Mouse (Mus musculus) stomach, postnatal 0 days (tissue): ENCODE data around the gene Add2. TPM values are rescaled to one million over a fixed set of nuclear protein-coding genes. Genes with fewer than 3 reads are reported as not detected.

Experiments used
- ATAC-seq: fragments of 200-750 bp; cut with Nextera tagmentation; 2 replicates; pipeline ENCODE4 v1.8.0; 2017; ENCODE audit not compliant: low FRiP score, low TSS enrichment
- DNase-seq: peaks from one replicate; pipeline ENCODE4 v3.0.0-alpha.2; 2016; ENCODE audit warnings: low spot score
- H3K27ac ChIP-seq: fragments of 300-500 bp; sonication (generic); replicated peaks from 2 replicates; pipeline ENCODE4 v1.5.1; 2014; ENCODE audit warnings: mild to moderate bottlenecking, control low read depth
- H3K27me3 ChIP-seq: fragments of 300-500 bp; sonication (generic); 2 replicates; pipeline ENCODE4 v1.6.1; 2014; ENCODE audit warnings: low read length; ENCODE audit not compliant: control insufficient read depth, insufficient read depth
- H3K36me3 ChIP-seq: fragments of 300-500 bp; sonication (generic); 2 replicates; pipeline ENCODE4 v1.6.1; 2014; ENCODE audit warnings: low read length, mixed read lengths; ENCODE audit not compliant: control insufficient read depth, insufficient read depth
- H3K4me1 ChIP-seq: fragments of 300-500 bp; sonication (generic); replicated peaks from 2 replicates; pipeline ENCODE4 v1.6.1; 2014; ENCODE audit warnings: antibody characterized with exemption; ENCODE audit not compliant: control insufficient read depth, insufficient read depth
- H3K4me2 ChIP-seq: fragments of 300-500 bp; sonication (generic); replicated peaks from 2 replicates; pipeline ENCODE4 v1.6.1; 2014; ENCODE audit warnings: low read depth, mild to moderate bottlenecking, control low read depth, moderate library complexity
- H3K4me3 ChIP-seq: fragments of 300-500 bp; sonication (generic); 2 replicates; pipeline ENCODE4 v1.5.1; 2014; ENCODE audit warnings: low read depth, low read length, control low read depth
- H3K9ac ChIP-seq: fragments of 300-500 bp; sonication (generic); 2 replicates; pipeline ENCODE4 v1.6.1; 2014; ENCODE audit warnings: mild to moderate bottlenecking, low read length, control low read depth, mixed read lengths
- H3K9me3 ChIP-seq: fragments of 300-500 bp; sonication (generic); 2 replicates; pipeline ENCODE4 v1.6.1; 2016; ENCODE audit warnings: low read length; ENCODE audit not compliant: control insufficient read depth
- CTCF ChIP-seq: IDR thresholded peaks from 2 replicates; pipeline ENCODE4 v1.5.1; 2016; ENCODE audit warnings: antibody characterized with exemption, low read depth, mild to moderate bottlenecking, moderate library complexity
- EP300 ChIP-seq: optimal IDR thresholded peaks from 2 replicates; pipeline ENCODE3; 2016; ENCODE audit warnings: antibody characterized with exemption
- WGBS: fragments of 180-500 bp; shearing (Covaris S2); extraction: QIAGEN DNeasy Blood & Tissue Kit; methylation state at CpG from one replicate; pipeline ENCODE4 v1.1.7; 2014; 5-methylcytosine and 5-hydroxymethylcytosine counted together
- polyA plus RNA-seq: library from polyadenylated mRNA; unstranded; fragments of >200 nt; fragmentation: Nextera tagmentation; extraction: Ambion mirVana; gene quantifications from 2 replicates; pipeline ENCODE4 v1.2.1, GENCODE M21; 2015

Gene Add2
- polyA plus RNA-seq, 1 experiment from 2014 or later = 2.1 TPM

DNA sequence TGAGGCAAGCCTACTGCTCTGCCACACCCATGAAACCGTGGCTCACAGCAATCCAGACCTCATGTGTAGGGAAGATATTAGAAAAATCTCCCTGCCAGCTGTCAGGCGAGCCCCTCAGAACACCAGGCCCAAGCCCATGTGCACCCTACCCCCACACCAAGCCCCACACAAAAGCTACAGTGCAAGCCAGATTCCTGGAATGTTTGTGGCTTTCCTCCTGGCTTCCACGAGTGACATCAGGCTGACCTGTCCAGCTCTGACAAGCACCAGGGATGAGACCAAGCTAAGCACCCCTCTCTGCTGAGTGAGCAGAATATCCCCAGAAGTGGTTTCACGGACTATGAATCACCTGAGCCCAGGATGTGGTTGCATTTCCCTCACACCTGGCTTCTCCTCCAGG, 120.5 kb downstream of the Add2 start:
- ATAC-seq (no peak), DNase-seq (no peak)
- Histone ChIP-seq H3K9me3 (no peaks in the 10 kb centered on the region), H3K4me1 (no peaks in the 10 kb centered on the region), H3K27me3 (no peaks in the 10 kb centered on the region), H3K27ac (no peak overlapping the region), H3K36me3 (no peaks in the 10 kb centered on the region), H3K4me3 (no peak overlapping the region), H3K9ac (no peak overlapping the region), H3K4me2 (no peak overlapping the region)
- WGBS = 39% methylated on average over 4 of the region's 4 CpGs
- TF ChIP-seq EP300 = no peak
- TF ChIP-seq CTCF = no peak

DNA sequence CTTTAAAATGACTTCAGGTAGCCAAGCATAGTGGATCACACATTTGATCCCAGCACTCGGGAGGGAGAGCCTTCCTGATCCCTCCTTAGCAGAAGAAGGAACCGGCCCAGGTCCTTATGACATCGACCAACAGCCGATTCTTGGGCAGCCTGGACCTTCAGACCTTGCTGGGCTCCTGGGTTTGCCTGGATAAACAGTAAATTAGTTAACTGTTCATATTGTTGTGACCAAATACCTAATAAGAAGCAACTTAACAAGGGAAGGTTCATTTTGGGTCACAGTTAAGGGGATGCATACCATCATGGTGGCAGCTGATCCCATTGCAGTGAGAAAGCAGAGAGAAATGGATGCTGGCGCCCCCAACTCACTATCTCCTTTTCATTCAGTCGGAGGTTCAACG, 124.2 kb downstream of the Add2 start:
- no peaks in the 10 kb centered on the region for H3K27me3 ChIP-seq
- no peak overlapping the region for H3K9ac ChIP-seq
- DNase-seq = no peak
- no peak overlapping the region for H3K4me3 ChIP-seq
- no peaks in the 10 kb centered on the region for H3K36me3 ChIP-seq
- no peak overlapping the region for H3K4me2 ChIP-seq
- ATAC-seq = no peak
- H3K9me3 ChIP-seq = no peaks in the 10 kb centered on the region
- no peak for TF ChIP-seq EP300
- TF ChIP-seq CTCF = no peak
- no peak overlapping the region for H3K27ac ChIP-seq
- H3K4me1 ChIP-seq = 0 out of 2 replicates have a peak, but pooled peaks cover 4% of the 10 kb centered on the region
- WGBS = 89% methylated on average over 7 of the region's 7 CpGs

DNA sequence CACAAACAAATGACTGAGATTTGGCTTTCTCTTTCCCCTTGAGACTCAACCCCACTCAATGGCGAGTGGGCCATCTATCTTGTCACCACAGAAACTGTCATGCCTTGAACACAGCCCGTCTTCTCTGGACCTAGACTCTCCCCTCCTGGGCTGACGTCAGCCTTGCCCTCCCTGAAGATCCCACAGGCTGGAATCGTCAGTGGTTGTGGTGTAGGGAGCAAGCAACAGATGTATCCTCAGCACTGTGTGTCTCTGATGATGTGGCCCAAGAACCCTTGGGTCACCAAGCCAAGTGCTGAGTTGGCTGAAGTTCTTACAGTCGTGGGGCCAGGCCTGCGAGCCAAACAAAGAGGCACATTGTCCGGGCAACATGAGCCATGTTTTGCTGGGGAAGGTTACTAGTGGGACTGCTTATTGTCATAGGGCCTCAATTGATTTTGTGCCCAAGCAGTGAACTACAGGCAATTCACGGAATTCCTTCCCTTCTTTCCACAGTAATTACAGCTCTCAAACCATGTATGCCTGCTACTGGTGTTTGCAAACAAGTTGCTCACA, 125.0 kb downstream of the Add2 start:
- Histone ChIP-seq H3K4me1 (0 out of 2 replicates have a peak, but pooled peaks cover 4% of the 10 kb centered on the region), H3K4me3 (no peak overlapping the region), H3K27ac (no peak overlapping the region), H3K36me3 (no peaks in the 10 kb centered on the region), H3K9ac (no peak overlapping the region), H3K27me3 (no peaks in the 10 kb centered on the region), H3K4me2 (no peak overlapping the region), H3K9me3 (no peaks in the 10 kb centered on the region)
- no peak for TF ChIP-seq EP300
- TF ChIP-seq CTCF = no peak
- WGBS = 75% methylated on average over 8 of the region's 8 CpGs
- ATAC-seq (no peak), DNase-seq (no peak)

- Histone ChIP-seq H3K9me3 (no peaks in the 10 kb centered on the region), H3K27me3 (no peaks in the 10 kb centered on the region), H3K4me2 (no peak overlapping the region), H3K27ac (no peak overlapping the region), H3K9ac (no peak overlapping the region), H3K36me3 (no peaks in the 10 kb centered on the region), H3K4me3 (no peak overlapping the region), H3K4me1 (0 out of 2 replicates have a peak, but pooled peaks cover 4% of the 10 kb centered on the region)
- DNase-seq (no peak), ATAC-seq (no peak)
- no peak for TF ChIP-seq EP300
- TF ChIP-seq CTCF = no peak
- WGBS = 76% methylated on average over 5 of the region's 5 CpGs
Measured at GRCm38 (mm10) chr6:86154006-86154405, 125.5 kb downstream of the Add2 start.

DNA sequence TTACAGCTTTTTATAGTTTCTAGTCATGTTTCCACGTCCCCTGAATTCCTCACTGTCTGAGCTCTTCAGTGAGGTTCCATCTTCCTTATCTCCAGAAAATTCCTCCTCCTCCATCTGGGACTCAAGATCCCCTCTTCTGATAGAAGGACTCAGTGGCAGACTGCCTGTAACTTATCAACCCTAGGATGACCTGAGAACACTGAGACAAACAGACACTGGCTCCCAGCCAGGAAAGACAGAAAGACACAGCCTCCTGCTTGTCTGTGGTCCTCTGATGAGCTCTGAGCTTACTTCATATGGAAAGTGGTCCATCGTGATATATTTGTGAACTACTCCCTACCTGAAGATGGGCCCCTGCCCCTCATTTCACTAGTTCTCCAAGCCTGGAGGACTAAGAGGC, 126.0 kb downstream of the Add2 start:
- Histone ChIP-seq H3K27me3 (no peaks in the 10 kb centered on the region), H3K4me1 (0 out of 2 replicates have a peak, but pooled peaks cover 4% of the 10 kb centered on the region), H3K9ac (no peak overlapping the region), H3K4me3 (no peak overlapping the region), H3K27ac (no peak overlapping the region), H3K4me2 (no peak overlapping the region), H3K9me3 (no peaks in the 10 kb centered on the region), H3K36me3 (no peaks in the 10 kb centered on the region)
- ATAC-seq (no peak), DNase-seq (no peak)
- 58% methylated on average over 2 of the region's 2 CpGs for WGBS
- no peak for TF ChIP-seq CTCF
- TF ChIP-seq EP300 = no peak
